Mouse (Mus musculus): ENCODE measurements around the gene B4galt7. TPM values are rescaled to one million over a fixed set of nuclear protein-coding genes. Genes with fewer than 3 reads are reported as not detected.
"Not testable (repeated sequence)": the region's sequence is repeated elsewhere in the genome, so short reads cannot be mapped to it uniquely, and the experiment has no call there.

B4galt7 gene
- polyA plus RNA-seq (2016; fragmentation: Nextera tagmentation; extraction: Ambion mirVana): 32.2 and 39.9 TPM in 2 replicates

GRCm38 (mm10) chr13:55599566-55600540 lies at the start of gene B4galt7:
TSS of gene B4galt7 (plus strand) at chr13:55599896.
- Histone ChIP-seq H3K4me1 (replicated peaks) (peaks cover 19% of the 10 kb centered on the region), H3K4me3 (peak within 1 kb of the TSS; percentile 93), H3K36me3 (peaks cover 53% of the 10 kb centered on the region), H3K9me3 (no peaks in the 10 kb centered on the region), H3K27me3 (ENCODE audit: insufficient read depth, poor library complexity, severe bottlenecking) (no peaks in the 10 kb centered on the region), H3K27ac (peak within 1 kb of the TSS; percentile 88)
- peak; percentile 82 for DNase-seq (ENCODE audit: low spot score)
- WGBS: 10% methylated on average over 51 of the region's 51 CpGs

- Histone ChIP-seq H3K27me3 (ENCODE audit: insufficient read depth, poor library complexity, severe bottlenecking) (no peaks in the 10 kb centered on the region), H3K4me3 (no peak overlapping the region), H3K36me3 (peaks cover 85% of the 10 kb centered on the region), H3K27ac (no peak overlapping the region), H3K9me3 (no peaks in the 10 kb centered on the region), H3K4me1 (replicated peaks) (no peaks in the 10 kb centered on the region)
- no peak for DNase-seq (ENCODE audit: low spot score)
- 91% methylated on average over 9 of the region's 9 CpGs for WGBS
Measured at GRCm38 (mm10) chr13:55555921-55556320, 43.8 kb upstream of the B4galt7 start.

- WGBS: 93% methylated on average over 6 of the region's 6 CpGs
- no peak for DNase-seq (ENCODE audit: low spot score)
- Histone ChIP-seq H3K27me3 (ENCODE audit: insufficient read depth, poor library complexity, severe bottlenecking) (no peaks in the 10 kb centered on the region), H3K4me1 (replicated peaks) (no peaks in the 10 kb centered on the region), H3K27ac (no peak overlapping the region), H3K4me3 (no peak overlapping the region), H3K36me3 (peaks cover 76% of the 10 kb centered on the region), H3K9me3 (no peaks in the 10 kb centered on the region)
Measured at GRCm38 (mm10) chr13:55557499-55557898, 42.2 kb upstream of the B4galt7 start.

- H3K9me3 ChIP-seq: no peaks in the 10 kb centered on the region
- no peak overlapping the region for H3K27ac ChIP-seq
- H3K36me3 ChIP-seq: peaks cover 79% of the 10 kb centered on the region
- WGBS: 82% methylated on average over 7 of the region's 7 CpGs
- no peaks in the 10 kb centered on the region for H3K4me1 ChIP-seq (replicated peaks)
- H3K27me3 ChIP-seq (ENCODE audit: insufficient read depth, poor library complexity, severe bottlenecking): no peaks in the 10 kb centered on the region
- no peak overlapping the region for H3K4me3 ChIP-seq
- no peak for DNase-seq (ENCODE audit: low spot score)
Measured at GRCm38 (mm10) chr13:55563266-55563879, 36.3 kb upstream of the B4galt7 start.

- Histone ChIP-seq H3K27ac (no peak overlapping the region), H3K36me3 (peaks cover 69% of the 10 kb centered on the region), H3K4me1 (replicated peaks) (peaks cover 24% of the 10 kb centered on the region), H3K4me3 (no peak overlapping the region), H3K27me3 (ENCODE audit: insufficient read depth, poor library complexity, severe bottlenecking) (no peaks in the 10 kb centered on the region), H3K9me3 (no peaks in the 10 kb centered on the region)
- WGBS: 94% methylated on average over 6 of the region's 6 CpGs
- no peak for DNase-seq (ENCODE audit: low spot score)
Measured at GRCm38 (mm10) chr13:55567001-55567400, 32.7 kb upstream of the B4galt7 start.

- H3K9me3 ChIP-seq: no peaks in the 10 kb centered on the region
- no peaks in the 10 kb centered on the region for H3K27me3 ChIP-seq (ENCODE audit: insufficient read depth, poor library complexity, severe bottlenecking)
- no peak overlapping the region for H3K27ac ChIP-seq
- H3K36me3 ChIP-seq: peaks cover 66% of the 10 kb centered on the region
- peaks cover 28% of the 10 kb centered on the region for H3K4me1 ChIP-seq (replicated peaks)
- no peak for DNase-seq (ENCODE audit: low spot score)
- WGBS: 91% methylated on average over 2 of the region's 2 CpGs
- no peak overlapping the region for H3K4me3 ChIP-seq
Measured at GRCm38 (mm10) chr13:55567949-55568348, 31.7 kb upstream of the B4galt7 start.

GRCm38 (mm10) chr13:55568524-55568923 lies 31.2 kb upstream of the B4galt7 start:
- not testable (repeated sequence) for H3K9me3 ChIP-seq; H3K27me3 ChIP-seq (ENCODE audit: insufficient read depth, poor library complexity, severe bottlenecking); H3K4me3 ChIP-seq; DNase-seq (ENCODE audit: low spot score); H3K27ac ChIP-seq
- Histone ChIP-seq H3K4me1 (replicated peaks) (peaks cover 28% of the 10 kb centered on the region), H3K36me3 (peaks cover 60% of the 10 kb centered on the region)
- WGBS: 90% methylated on average over 4 of the region's 4 CpGs

- peak; percentile 45 for DNase-seq (ENCODE audit: low spot score)
- no peaks in the 10 kb centered on the region for H3K27me3 ChIP-seq (ENCODE audit: insufficient read depth, poor library complexity, severe bottlenecking)
- H3K4me1 ChIP-seq (replicated peaks): peaks cover 28% of the 10 kb centered on the region
- H3K27ac ChIP-seq: peak overlapping the region; percentile 97
- peak overlapping the region; percentile 99 for H3K4me3 ChIP-seq
- peaks cover 47% of the 10 kb centered on the region for H3K36me3 ChIP-seq
- no peaks in the 10 kb centered on the region for H3K9me3 ChIP-seq
- WGBS: 6% methylated on average over 16 of the region's 16 CpGs
Measured at GRCm38 (mm10) chr13:55569726-55570285, 29.9 kb upstream of the B4galt7 start.

- H3K4me1 ChIP-seq (replicated peaks): peaks cover 28% of the 10 kb centered on the region
- peak overlapping the region; percentile 99 for H3K4me3 ChIP-seq
- H3K36me3 ChIP-seq: peaks cover 41% of the 10 kb centered on the region
- no peaks in the 10 kb centered on the region for H3K27me3 ChIP-seq (ENCODE audit: insufficient read depth, poor library complexity, severe bottlenecking)
- under 1% methylated on average over 47 of the region's 47 CpGs for WGBS
- H3K27ac ChIP-seq: peak overlapping the region; percentile 97
- no peaks in the 10 kb centered on the region for H3K9me3 ChIP-seq
- peak; percentile 55 for DNase-seq (ENCODE audit: low spot score)
Measured at GRCm38 (mm10) chr13:55570286-55570973, 29.3 kb upstream of the B4galt7 start.

GRCm38 (mm10) chr13:55571027-55571751 lies 28.5 kb upstream of the B4galt7 start, which contains the start of gene Fam193b:
TSS of gene Fam193b (minus strand) at chr13:55571120.
- Histone ChIP-seq H3K36me3 (peaks cover 33% of the 10 kb centered on the region), H3K27me3 (ENCODE audit: insufficient read depth, poor library complexity, severe bottlenecking) (no peaks in the 10 kb centered on the region), H3K9me3 (no peaks in the 10 kb centered on the region), H3K4me1 (replicated peaks) (peaks cover 28% of the 10 kb centered on the region), H3K27ac (peak within 1 kb of the TSS; percentile 97), H3K4me3 (peak within 1 kb of the TSS; percentile 99)
- DNase-seq (ENCODE audit: low spot score): peak; percentile 94
- 8% methylated on average over 47 of the region's 47 CpGs for whole genome bisulfite sequencing

- no peak overlapping the region for H3K27ac ChIP-seq
- H3K27me3 ChIP-seq (ENCODE audit: insufficient read depth, poor library complexity, severe bottlenecking): no peaks in the 10 kb centered on the region
- peaks cover 28% of the 10 kb centered on the region for H3K4me1 ChIP-seq (replicated peaks)
- peaks cover 25% of the 10 kb centered on the region for H3K36me3 ChIP-seq
- WGBS: 89% methylated on average over 2 of the region's 2 CpGs
- no peaks in the 10 kb centered on the region for H3K9me3 ChIP-seq
- peak overlapping the region; percentile 99 for H3K4me3 ChIP-seq
- DNase-seq (ENCODE audit: low spot score): no peak
Measured at GRCm38 (mm10) chr13:55571977-55572376, 27.7 kb upstream of the B4galt7 start.

- Histone ChIP-seq H3K36me3 (peaks cover 12% of the 10 kb centered on the region), H3K9me3 (no peaks in the 10 kb centered on the region), H3K27me3 (ENCODE audit: insufficient read depth, poor library complexity, severe bottlenecking) (no peaks in the 10 kb centered on the region), H3K4me1 (replicated peaks) (peaks cover 28% of the 10 kb centered on the region), H3K4me3 (no peak within 1 kb of the TSS), H3K27ac (no peak within 1 kb of the TSS)
- no peak for DNase-seq (ENCODE audit: low spot score)
- 99% methylated on average over 2 of the region's 2 CpGs for WGBS
Measured at GRCm38 (mm10) chr13:55573432-55573831, 26.3 kb upstream of the B4galt7 start, which contains the start of gene Tmed9. TSS of gene Tmed9 (plus strand) at chr13:55573732.

All from hindbrain, embryonic 10.5 days (tissue).